Mouse (Mus musculus) testis, postnatal 10 days (tissue): ENCODE data around the gene Gm13030.
"Not testable (repeated sequence)": the region's sequence is repeated elsewhere in the genome, so short reads cannot be mapped to it uniquely, and the experiment has no call there.

Experiments
- DNase-seq: peaks from one replicate; pipeline ENCODE4 v3.0.0; 2021; ENCODE audit warnings: low spot score

Gm13030 gene

DNA sequence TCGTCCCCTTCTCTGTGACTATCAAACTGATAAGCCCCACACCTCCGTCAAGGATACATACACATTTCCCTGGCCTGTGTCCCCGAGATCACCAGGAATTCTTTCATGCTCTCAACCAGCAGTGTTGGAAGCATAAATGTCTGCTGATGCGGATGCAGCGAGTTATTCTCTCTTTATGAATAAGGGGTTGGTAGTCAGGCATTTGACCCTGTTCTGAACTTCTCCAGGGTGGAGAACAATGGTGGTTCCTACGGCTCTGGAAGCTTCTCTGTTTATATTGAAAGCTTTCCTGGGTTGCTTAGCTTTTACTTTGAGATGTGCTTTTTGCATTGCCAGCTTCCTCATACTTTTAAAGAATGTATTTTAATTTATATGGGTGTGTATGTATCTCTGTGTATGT, at the start of gene Gm13030:
TSS of gene Gm13030 (minus strand) at position 101 of the 400 bp plus-strand sequence.
- DNase-seq, result no peak

DNA sequence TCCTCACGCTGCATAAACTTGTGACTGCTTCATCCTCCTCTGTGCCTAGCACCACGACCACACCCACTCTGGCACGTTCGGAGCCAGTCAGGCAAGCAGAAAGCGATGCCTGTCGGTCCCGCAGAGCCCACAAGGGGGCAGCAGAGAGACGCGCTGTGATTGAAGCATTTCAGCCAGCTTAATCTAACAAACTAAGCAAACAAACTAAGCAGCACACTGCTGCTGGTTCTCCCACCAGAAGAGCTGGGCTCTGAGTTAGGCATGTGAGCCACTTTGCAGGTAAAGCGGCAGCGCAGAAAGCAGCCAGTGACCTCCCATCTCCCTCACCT, 48.3 kb upstream of the Gm13030 start:
- DNase-seq, result peak; percentile 98

DNA sequence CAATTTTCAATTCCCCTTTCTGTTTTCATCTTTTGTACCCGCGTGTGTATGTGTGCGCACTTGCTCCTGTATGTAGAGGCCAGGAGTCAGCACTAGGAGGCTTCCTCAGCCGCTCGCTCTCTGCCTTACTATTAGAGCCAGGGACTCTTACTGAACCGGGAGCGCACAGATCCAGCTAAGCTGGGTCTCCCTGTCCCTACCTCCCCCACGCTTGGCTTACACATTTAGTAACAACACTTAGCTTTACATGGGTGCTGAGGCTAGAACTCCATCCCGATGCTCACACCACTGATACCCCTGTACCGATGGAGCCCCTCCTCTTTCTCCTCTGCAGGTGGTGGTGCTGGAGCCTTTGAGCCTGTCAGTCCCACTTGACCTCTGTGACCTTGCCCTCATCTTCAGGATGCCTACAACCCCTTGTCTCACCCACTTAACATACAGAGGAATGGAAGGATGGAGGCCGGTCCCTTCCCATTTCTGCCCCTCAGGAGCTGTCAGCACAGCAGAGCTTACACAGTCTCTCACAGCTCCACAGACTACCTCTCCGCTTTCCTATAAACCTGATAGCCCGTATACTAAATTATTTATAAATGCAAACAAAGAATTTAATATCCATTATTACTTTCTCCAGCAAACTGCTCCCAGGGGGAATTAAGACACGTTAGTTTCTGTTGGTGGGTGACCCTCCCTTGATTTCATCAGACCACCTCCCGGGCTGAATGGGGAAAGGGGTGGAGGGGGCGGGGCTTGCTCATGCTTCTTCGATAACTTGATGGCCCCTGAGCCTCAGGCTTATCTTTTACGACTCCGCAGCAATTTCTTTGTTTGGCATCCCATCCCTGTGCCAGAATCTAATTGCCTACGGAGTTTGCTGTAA, 47.7 kb upstream of the Gm13030 start:
- DNase-seq, result no peak

DNA sequence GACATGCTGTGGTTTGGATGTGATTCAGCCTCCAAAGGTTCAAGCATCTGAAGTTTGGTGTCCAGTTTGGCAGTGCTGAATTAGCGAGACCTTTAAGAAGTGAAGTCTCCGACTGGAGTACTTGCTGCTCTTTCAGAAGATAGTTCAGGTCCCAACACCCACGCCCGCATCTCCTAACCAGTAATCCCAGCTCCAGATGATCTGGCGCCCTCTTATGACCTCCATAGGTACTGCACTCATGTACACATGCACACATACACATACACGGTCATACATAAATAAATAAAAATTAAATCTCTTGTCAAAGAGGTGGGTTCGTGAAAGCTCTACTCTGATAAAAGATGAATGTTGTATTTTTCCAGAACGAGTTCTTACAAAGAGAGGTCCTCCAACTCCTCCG, 43.5 kb upstream of the Gm13030 start:
- no peak for DNase-seq

DNA sequence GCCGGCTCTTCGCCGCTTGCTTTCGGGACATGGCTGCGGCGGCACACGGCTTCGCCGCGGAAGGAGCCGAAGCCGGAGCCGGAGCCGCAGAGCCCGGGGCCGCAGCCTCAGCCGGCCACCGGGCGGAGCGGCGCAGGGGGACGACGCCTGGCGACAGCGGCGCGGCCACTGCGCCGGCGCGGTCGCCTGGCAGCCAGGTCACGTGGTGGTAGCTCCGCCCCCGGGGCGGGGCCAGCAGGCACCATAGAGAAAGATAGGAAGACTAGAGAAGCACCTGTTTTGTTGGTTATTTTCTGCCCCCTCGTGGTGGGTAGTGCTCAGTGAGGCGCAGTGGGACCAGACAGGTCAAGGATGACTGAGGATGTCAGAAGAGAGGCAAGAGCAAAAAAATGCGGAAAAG, 40.0 kb upstream of the Gm13030 start, which contains the start of gene Otud3:
TSS of gene Otud3 (minus strand) at position 149 of the 400 bp plus-strand sequence.
- peak; percentile 98 for DNase-seq

DNA sequence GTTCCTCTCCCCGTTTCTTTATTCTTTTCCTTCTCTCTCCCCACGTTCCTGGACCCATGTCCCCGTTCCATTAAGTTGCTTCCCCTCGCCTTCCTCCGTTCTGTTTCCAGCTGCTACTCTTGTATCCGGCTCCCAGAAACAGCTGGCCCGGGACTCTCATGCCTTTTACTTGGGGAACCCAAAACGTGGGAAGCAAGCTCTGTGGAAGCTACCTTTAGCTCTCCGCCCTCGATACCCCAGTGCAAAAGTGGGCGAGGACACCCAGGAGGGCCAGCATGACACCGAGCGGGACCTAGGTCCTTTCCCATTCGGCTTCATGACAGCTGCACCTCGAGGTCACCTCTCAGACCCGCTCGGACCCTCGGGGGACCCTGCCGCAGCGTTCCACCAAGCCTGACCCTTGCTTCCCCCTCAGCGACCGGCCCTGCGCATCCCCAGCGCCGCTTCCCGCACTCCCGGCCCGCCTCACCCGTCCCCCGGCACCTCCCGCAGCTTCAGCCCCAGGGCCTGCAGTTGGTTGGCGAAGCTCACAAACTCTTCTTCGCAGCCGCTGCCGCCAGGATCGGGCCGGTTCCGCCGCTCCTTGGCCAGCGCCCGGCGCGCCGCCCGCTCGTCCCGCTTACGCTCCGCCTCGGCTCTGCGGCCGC, 39.5 kb upstream of the Gm13030 start:
- DNase-seq, result peak; percentile 66

DNA sequence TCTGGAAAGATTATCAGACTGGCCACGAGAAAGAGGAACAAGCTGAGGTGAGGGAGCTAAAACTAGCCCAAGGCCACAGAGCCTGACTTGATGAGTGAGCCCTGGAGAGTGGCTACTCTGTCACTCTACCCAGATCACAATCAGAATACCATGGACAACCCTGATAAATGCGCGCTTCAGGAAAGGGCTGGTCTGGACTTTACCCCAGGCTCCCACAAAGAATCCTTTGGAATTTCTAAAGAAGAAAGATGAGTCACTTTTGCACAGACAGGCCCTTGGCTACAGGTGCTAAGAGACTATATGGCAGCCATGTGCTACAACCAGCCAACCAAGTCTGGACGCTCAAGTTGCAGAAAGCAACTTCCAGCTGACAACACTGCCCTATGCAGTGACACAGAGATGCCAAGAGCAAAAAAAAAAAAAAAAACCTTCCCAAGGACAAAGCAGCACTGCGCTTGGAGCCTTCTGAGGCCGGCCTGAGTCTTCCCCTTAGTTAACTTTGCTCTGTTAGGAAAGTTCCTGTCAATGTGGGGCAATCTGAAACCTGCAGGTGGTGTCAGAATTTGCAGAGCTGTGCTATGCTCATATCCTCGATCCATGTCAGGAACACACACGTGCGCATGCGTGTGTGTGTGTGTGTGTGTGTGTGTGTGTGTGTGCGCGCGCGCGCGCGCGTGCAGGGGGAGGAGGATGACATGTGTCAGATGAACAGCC, 32.0 kb upstream of the Gm13030 start:
- no peak for DNase-seq

DNA sequence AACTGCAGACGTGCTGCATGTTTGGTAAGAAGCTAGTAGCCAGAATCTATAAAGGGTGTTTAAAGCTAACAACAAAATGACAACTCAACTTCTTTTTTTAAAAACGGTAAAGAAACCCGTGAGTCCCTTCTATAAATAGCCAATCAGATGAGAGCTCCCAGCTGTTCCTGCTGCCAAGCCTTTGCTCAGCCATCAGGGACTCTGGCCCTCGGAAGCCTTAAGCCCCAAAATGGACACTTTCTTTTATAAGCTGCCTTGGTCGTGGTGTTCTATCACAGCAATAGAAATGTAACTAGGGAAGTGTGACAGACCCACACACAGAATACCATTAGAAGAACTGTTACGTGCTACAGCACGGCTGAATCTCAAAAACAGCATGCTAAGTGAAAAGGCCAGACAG, 25.6 kb upstream of the Gm13030 start:
- no peak for DNase-seq

DNA sequence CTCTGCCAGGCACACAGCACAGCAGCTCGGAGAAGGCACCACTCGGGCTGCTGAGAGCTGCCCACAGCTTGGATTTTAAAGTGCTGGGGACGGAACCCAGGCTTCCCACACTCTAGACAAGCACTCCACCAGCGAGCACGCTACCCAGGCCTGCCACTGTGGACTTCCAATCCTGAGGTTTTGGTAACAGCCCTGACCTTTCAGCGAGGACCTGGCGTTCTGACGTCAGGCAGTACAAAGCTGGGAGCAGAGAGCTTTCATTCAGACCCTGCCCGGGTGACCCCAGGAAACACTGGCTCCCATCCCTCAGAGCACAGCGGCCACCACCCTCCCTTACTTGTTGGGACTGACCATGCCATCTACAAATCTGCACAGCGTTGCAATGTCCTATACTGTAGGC, 20.0 kb upstream of the Gm13030 start:
- DNase-seq, result not testable (repeated sequence)

DNA sequence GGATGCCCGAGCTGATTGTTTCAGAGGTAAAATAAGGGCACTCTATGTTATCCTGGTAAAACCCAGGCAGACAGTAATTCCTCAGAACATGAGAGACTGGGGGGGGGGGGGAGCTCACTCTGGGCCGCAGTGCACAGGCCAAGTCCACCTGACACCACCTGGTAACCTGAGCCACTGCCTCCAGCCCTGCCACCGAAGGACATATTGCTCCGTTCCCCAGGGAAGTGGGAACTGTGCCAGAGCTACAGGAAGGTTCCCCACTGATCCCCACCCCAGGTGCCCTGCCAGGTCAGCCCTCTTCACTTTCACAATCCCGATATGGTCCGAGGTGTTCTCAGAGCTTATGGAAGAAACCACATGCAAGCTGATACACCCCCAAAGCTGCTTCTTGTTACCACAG, 18.9 kb upstream of the Gm13030 start:
- DNase-seq, result no peak

DNA sequence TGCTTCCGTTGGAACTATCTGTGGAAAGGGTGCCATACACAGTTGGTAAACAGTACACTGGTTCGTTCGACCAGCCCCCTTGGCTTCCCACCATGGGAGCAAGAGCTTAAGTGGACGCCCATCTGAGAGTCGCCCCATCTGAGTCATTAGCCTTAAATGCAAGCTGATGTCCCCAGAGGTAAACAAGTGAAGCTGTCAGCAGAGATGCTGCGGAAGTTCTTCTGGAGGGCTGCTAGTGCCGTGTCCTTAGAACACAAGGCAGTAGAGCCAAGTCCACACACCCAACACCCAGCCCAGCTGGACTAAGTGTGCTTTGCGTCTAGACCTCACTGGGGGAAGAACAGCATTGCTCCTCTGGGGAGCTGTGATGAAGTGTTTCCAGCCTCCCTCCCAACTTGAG, 15.9 kb upstream of the Gm13030 start:
- DNase-seq, result no peak

DNA sequence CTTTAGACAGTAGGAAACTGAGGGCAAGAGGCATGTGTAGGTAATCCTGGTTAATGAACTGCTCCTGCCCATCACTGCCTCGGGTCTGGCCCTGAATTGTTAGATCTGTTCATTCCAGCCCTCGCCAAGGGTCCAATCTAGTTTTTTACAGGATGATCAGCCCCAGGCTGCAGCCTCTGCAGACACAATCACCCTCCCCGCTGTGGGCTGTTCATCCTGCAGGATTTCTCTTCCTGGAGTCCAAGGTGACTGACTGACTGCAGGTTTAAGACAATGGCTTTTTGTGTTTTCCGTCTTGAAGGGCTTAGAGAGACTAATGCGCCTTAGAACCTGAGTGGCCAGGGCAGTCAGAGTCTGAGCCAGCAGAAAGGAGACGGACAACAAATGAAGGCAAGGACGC, 15.4 kb upstream of the Gm13030 start:
- no peak for DNase-seq

DNA sequence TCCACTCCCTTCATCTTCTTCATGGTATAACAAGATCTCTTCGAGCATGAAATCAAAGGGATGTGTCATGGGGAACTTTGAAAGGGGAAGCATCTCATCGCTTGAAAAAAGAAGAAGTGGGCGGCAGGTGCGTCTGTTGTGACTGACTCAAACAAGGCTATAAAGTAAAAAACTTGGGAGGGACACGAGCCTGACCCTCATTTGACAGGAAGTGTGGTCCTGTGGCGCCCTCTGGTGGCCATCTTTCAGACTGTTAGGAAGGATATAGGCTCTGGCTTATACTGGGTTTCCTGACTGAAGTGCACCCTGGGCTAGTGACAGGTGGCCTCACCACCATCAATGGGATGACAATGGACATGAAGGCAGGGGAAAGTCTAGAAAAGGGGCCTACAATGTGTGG, 10.5 kb upstream of the Gm13030 start:
- DNase-seq, result peak; percentile 96

DNA sequence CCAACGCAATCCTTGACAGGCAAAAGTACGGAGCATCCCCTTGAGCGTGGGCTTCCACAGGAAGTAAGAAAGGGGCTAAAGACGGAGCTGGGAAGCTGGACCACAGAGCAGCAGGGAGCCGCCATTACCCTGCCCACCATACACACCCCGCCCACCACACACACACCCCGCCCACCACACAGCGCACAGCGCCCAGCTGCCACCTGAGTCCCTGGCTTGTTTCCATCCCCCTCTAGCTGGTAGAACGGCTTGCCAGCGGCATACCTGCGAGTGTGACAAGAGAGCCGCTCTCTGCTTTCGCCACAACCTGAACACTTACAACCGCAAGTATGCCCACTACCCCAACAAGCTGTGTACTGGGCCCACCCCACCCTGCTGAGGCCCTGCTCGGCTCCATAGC, 8.4 kb upstream of the Gm13030 start:
- no peak for DNase-seq

DNA sequence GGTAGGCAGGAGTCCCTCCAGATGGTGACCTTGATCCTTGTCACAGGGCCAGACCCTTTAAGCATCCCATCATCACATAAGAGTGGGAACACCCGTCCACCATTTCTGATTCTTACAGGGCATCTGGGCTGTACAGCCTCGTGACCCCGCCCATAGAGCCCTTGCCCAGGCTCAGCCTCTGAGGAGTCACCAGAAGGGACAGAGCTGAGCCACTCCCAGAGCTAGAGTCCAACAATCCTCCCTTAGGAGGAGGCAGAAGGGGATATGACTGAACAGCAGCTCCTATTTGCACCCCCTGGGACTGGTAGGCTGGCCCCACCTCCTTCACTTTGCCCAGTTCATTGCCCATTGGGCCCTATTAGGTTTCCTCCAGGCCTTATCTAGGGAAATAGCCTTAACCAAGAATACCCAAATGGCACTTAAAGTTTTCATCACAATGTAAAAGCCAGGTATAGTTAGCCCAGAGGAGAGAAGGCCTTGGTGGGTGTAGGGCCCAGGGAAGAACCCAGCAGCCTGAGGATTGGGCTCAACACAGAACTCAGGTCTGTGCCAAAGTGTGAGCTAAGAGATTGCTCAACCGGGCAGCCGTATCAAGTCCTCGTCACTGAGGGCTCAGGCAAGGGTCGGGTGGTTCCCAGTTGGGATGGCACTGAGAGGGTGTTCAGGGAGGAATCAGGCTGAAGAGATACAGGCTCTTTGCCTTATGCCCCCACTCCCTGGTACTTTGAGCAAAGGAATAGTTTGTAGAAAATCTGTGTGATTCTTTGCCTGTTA, 7.2 kb upstream of the Gm13030 start:
- no peak for DNase-seq

DNA sequence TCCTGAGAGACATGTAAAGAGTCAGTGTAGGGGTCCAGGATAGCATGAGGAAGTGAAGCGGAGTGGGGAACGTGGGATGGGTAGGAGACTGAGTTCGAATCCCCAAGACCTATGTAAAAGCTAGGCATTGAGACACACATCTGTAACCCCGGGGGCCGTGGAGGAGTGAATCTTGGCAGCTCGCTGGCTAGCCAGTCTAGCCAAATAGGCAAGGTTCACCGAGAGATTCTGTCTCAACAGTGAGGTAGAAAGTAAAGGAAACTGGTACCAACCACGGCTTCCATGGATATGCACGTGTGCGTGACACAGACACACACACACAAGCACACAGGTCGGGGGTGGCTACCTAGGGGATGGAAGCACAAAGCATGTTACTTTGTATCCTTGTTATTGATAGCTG, 6.0 kb upstream of the Gm13030 start:
- DNase-seq, result no peak

DNA sequence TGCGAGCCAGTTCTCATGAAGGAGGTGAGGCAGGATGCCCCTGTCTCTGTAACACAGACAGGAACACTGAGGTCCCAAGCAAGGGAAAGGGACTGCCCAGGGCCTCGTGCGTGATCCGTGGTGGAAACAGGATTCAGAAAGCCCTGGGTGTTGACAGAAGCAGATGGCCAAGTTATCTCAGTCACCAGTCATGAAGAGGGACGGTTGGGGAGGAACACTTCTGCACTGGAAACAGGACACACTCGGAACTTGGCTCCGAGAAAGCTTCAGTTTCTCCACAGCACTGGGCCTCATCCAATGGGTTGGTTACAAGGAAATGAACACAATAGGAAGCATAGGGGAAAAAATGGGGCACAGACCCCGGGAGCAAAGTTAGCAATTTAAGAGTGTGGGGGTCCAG, 5.0 kb upstream of the Gm13030 start:
- no peak for DNase-seq

DNA sequence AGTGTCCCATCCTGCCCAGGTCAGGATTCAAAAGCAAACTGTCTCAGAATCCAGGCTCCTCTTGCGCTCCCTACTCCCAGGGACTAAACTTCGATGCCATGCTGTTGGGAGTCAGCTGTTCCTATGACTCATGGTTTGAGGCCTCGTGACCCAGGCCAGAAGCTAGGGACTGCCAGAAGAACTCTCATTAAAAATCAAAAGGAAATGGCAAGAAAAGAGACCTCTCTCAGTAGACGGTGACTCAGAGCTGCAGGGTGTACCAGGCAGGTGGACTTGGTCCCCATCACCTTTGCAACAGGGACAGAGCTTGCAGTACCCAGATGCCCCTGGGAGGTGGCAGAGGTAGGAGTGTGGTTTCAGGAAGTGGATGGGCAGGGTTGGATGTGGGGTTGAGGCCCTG, 4.0 kb upstream of the Gm13030 start, which contains the start of gene Pla2g2e:
TSS of gene Pla2g2e (plus strand) at position 212 of the 400 bp plus-strand sequence.
- DNase-seq, result no peak

DNA sequence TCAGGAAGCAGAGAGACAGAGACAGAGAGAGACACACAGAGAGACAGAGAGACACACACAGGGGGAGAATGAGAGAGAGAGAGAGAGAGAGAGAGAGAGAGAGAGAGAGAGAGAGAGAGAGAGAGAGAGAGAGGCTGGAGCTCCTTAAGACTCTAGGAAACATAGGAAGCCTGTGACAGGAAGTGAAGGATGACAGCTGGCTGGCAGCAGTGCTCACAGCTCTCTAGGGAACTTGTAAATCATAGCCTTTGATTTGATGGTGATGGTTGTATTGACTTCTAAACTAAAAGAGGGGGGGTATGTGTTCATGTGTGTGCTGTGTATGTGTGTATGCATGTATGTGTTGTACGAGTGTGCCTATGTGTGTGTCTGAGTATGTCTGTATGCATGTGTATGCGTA, 2.2 kb upstream of the Gm13030 start:
- no peak for DNase-seq

DNA sequence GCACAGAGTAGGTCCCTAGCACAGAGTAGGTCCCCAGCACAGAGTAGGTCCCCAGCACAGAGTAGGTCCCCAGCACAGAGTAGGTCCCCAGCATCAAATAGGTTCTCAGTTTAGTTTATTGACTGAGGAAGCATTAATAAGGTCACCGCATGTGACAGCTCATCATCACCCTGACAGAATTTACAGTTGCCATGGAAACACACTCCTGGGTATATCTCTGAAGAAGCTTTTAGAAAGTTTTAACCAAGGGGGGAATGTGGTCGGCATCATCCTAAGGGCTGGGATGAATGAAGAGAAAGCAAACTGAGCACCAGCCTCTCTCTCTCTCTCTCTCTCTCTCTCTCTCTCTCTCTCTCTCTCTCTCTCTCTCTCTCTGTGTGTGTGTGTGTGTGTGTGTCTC, 1.5 kb upstream of the Gm13030 start:
- DNase-seq, result not testable (repeated sequence)

DNA sequence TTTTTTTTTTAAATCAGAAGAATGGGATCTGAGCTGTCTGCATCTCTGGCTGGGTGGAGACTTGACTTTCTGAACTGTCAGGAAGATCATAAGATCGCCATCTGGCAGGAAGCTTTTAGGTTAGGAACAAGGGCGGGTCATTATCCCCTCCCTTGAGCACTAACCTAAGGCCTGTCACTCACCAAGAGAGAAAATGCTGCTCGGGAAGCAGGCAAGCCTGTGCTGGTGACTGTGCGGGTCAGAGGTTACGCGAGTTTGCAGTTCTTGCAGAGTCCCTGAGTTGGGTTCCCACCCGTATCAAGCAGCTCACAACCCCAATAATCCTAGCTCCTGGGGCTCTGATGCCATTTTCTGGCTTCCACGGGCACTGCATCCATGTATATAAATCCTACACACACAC, 5.1 kb downstream of the Gm13030 start:
- DNase-seq, result no peak

DNA sequence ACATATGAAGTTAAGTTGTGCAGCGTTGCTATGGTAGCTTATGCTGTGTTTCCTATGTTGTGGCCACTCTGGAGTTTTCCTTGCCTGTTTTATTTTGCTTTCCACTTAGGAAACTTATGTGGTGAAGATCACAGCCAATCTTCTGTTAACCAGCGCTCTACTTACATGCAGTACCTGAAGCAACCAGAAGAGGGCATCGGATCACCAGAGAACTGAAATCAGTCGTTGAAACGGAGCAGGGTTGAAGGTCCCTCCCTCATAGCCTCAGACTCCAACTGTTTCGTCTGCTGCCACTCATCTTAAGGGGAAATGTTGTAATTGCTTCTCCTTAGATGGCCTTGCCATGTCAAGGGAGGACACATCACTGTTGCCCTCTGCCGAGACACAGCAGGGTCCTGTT, 7.4 kb downstream of the Gm13030 start:
- DNase-seq, result peak; percentile 86
